Mouse (Mus musculus): ENCODE results near the gene Mef2a.
"Not testable (repeated sequence)": the region's sequence is repeated elsewhere in the genome, so short reads cannot be mapped to it uniquely, and the experiment has no call there.

Gene Mef2a

GRCm38 (mm10) chr7:67371351-67371890 is 1.2 kb downstream of the Mef2a start:
- no peak for DNase-seq (ENCODE audit: low spot score in 2 of 2)

GRCm38 (mm10) chr7:67369645-67370044 is 3.0 kb downstream of the Mef2a start:
- DNase-seq (ENCODE audit: low spot score in 2 of 2), result no peak

GRCm38 (mm10) chr7:67368394-67368793 is 4.3 kb downstream of the Mef2a start:
- DNase-seq (ENCODE audit: low spot score in 2 of 2), result no peak

- DNase-seq (ENCODE audit: low spot score in 2 of 2), result no peak
Measured at GRCm38 (mm10) chr7:67360588-67360987, 12.1 kb downstream of the Mef2a start.

- no peak for DNase-seq (ENCODE audit: low spot score in 2 of 2)
Measured at GRCm38 (mm10) chr7:67359863-67360262, 12.8 kb downstream of the Mef2a start.

- DNase-seq (ENCODE audit: low spot score in 2 of 2), result no peak
Measured at GRCm38 (mm10) chr7:67355870-67356269, 16.8 kb downstream of the Mef2a start.

GRCm38 (mm10) chr7:67353667-67354066 is 19.0 kb downstream of the Mef2a start:
- no peak for DNase-seq (ENCODE audit: low spot score in 2 of 2)

- no peak for DNase-seq (ENCODE audit: low spot score in 2 of 2)
Measured at GRCm38 (mm10) chr7:67352989-67353388, 19.7 kb downstream of the Mef2a start.

GRCm38 (mm10) chr7:67344443-67344842 is 28.2 kb downstream of the Mef2a start:
- no peak for DNase-seq (ENCODE audit: low spot score in 2 of 2)

GRCm38 (mm10) chr7:67342067-67342625 is 30.5 kb downstream of the Mef2a start:
- DNase-seq (ENCODE audit: low spot score in 2 of 2), result no peak

- DNase-seq (ENCODE audit: low spot score in 2 of 2), result no peak
Measured at GRCm38 (mm10) chr7:67320359-67320758, 52.3 kb downstream of the Mef2a start.

GRCm38 (mm10) chr7:67318697-67319096 is 54.0 kb downstream of the Mef2a start:
- no peak for DNase-seq (ENCODE audit: low spot score in 2 of 2)

GRCm38 (mm10) chr7:67313200-67313599 is 59.5 kb downstream of the Mef2a start:
- DNase-seq (ENCODE audit: low spot score in 2 of 2), result no peak

- DNase-seq (ENCODE audit: low spot score in 2 of 2), result no peak
Measured at GRCm38 (mm10) chr7:67310151-67310550, 62.5 kb downstream of the Mef2a start.

GRCm38 (mm10) chr7:67308102-67308501 is 64.6 kb downstream of the Mef2a start:
- DNase-seq (ENCODE audit: low spot score in 2 of 2), result no peak

- no peak for DNase-seq (ENCODE audit: low spot score in 2 of 2)
Measured at GRCm38 (mm10) chr7:67307078-67307477, 65.6 kb downstream of the Mef2a start.

GRCm38 (mm10) chr7:67304937-67305336 is 67.7 kb downstream of the Mef2a start:
- DNase-seq (ENCODE audit: low spot score in 2 of 2), result no peak

GRCm38 (mm10) chr7:67296419-67296818 is 76.2 kb downstream of the Mef2a start:
- no peak for DNase-seq (ENCODE audit: low spot score in 2 of 2)

- no peak for DNase-seq (ENCODE audit: low spot score in 2 of 2)
Measured at GRCm38 (mm10) chr7:67291356-67291755, 81.3 kb downstream of the Mef2a start.

GRCm38 (mm10) chr7:67287456-67287855 is 85.2 kb downstream of the Mef2a start:
- DNase-seq (ENCODE audit: low spot score in 2 of 2), result peak; percentile 14 to 39

GRCm38 (mm10) chr7:67283581-67283980 is 89.1 kb downstream of the Mef2a start:
- no peak for DNase-seq (ENCODE audit: low spot score in 2 of 2)

- not testable (repeated sequence) for DNase-seq (ENCODE audit: low spot score in 2 of 2)
Measured at GRCm38 (mm10) chr7:67270447-67270846, 102.2 kb downstream of the Mef2a start.

GRCm38 (mm10) chr7:67259828-67260563 is 112.7 kb downstream of the Mef2a start:
- DNase-seq (ENCODE audit: low spot score in 2 of 2), result peak; percentile 40 to 73
